ENCODE assay signal across 22 mouse cellular contexts in the genomic region with DNA sequence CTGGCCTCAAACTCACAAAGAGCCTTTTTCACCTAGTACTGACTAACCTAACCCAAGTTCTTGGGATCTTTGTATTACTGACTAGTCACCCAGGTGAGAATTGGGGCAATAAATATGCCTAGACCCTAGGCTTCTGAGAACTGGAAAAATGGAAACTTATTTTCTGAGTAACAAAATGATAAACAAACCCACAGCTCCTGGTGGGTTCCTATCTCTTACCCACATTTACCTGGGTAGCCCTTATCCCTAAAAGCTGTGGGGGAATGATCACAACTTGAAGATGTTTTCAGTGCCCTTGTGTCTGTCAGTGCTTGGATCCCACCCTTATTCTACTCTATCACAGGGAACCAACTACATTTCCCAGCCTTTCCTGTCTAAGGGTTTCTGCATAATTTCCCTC. TPM values are rescaled to one million over a fixed set of nuclear protein-coding genes. Genes with fewer than 3 reads are reported as not detected.
"Had no signal": no experiment of that assay in that cellular context is flagged by ENCODE, and none has a peak within 500 bp of the region (broad histone marks: within the 10 kb centered on the region; RNA-seq: fewer than 3 reads in every experiment).

No protein-coding gene starts in this region.

- H3K27ac ChIP-seq: intestine, embryonic 15.5 days; kidney, embryonic 15.5 days; limb, embryonic 10.5 days; limb, embryonic 13.5 days; macrophage; midbrain, embryonic 12.5 days; neural tube, embryonic 13.5 days; stomach, embryonic 15.5 days had no signal

- H3K9me3 ChIP-seq: intestine, embryonic 15.5 days; kidney, embryonic 15.5 days; limb, embryonic 10.5 days; limb, embryonic 13.5 days; midbrain, embryonic 12.5 days; neural tube, embryonic 13.5 days; stomach, embryonic 15.5 days had no signal

- DNase-seq: kidney, adult 11 months; kidney, adult 8-10 months; kidney, postnatal 10 days; kidney, postnatal 36 days; layer of hippocampus, adult 9-11 months; lung, embryonic 14.5 days; thymus, postnatal 36 days had no signal

- H3K4me2 ChIP-seq: intestine, embryonic 15.5 days; kidney, embryonic 15.5 days; limb, embryonic 13.5 days; lung, embryonic 14.5 days; midbrain, embryonic 12.5 days; neural tube, embryonic 13.5 days; stomach, embryonic 15.5 days had no signal

- ATAC-seq: intestine, embryonic 15.5 days; lung, postnatal 0 days; midbrain, embryonic 16.5 days had no signal

- H3K9ac ChIP-seq: intestine, embryonic 15.5 days; kidney, embryonic 15.5 days; limb, embryonic 13.5 days; lung, embryonic 14.5 days; midbrain, embryonic 12.5 days; neural tube, embryonic 13.5 days; stomach, embryonic 15.5 days had no signal

- H3K4me3 ChIP-seq: intestine, embryonic 15.5 days; kidney, embryonic 15.5 days; limb, embryonic 10.5 days; limb, embryonic 13.5 days; midbrain, embryonic 12.5 days; myocyte; neural tube, embryonic 13.5 days; stomach, embryonic 15.5 days had no signal

- H3K36me3 ChIP-seq: intestine, embryonic 15.5 days; kidney, embryonic 15.5 days; limb, embryonic 10.5 days; limb, embryonic 13.5 days; midbrain, embryonic 12.5 days; neural tube, embryonic 13.5 days; stomach, embryonic 15.5 days had no signal

- H3K27me3 ChIP-seq: intestine, embryonic 15.5 days; kidney, embryonic 15.5 days; limb, embryonic 13.5 days; neural tube, embryonic 13.5 days; stomach, embryonic 15.5 days had no signal

RNA-seq across cellular contexts. Expression of a gene that starts 32.2 kb away (rescaled TPM):
- total RNA-seq: liver, adult 2 months; megakaryocyte, adult 5-6 weeks; monocyte, adult 5-6 weeks; neutrophil, adult 5-6 weeks had no signal
- polyA plus RNA-seq: liver, adult 2 months; myocyte had no signal
